Mouse (Mus musculus) testis, adult 2 months (tissue): ENCODE data around the gene Taf8. TPM values are rescaled to one million over a fixed set of nuclear protein-coding genes. Genes with fewer than 3 reads are reported as not detected.
A peak's percentile ranks its signal among the peaks of the same experiment; 100 is the strongest.

Experiments
- H3K27ac ChIP-seq: fragments of 200-500 bp; 2 replicates; pipeline ENCODE4 v1.5.1; 2012; ENCODE audit warnings: low read depth, low read length; ENCODE audit not compliant: control insufficient read depth, insufficient read depth
- H3K27me3 ChIP-seq: fragments of 200-500 bp; 2 replicates; pipeline ENCODE4 v1.6.1; 2012; ENCODE audit warnings: mild to moderate bottlenecking, low read length, moderate library complexity; ENCODE audit not compliant: control insufficient read depth, insufficient read depth
- H3K36me3 ChIP-seq: fragments of 200-500 bp; 2 replicates; pipeline ENCODE4 v1.6.1; 2012; ENCODE audit warnings: mild to moderate bottlenecking, low read length; ENCODE audit not compliant: control insufficient read depth, insufficient read depth
- H3K4me1 ChIP-seq: fragments of 200-500 bp; 2 replicates; pipeline ENCODE4 v1.6.1; 2012; ENCODE audit warnings: low read length; ENCODE audit not compliant: control insufficient read depth, insufficient read depth
- H3K4me3 ChIP-seq: fragments of 200-500 bp; 2 replicates; pipeline ENCODE4 v1.5.1; 2012; ENCODE audit warnings: low read depth, mild to moderate bottlenecking, low read length, moderate library complexity, mixed read lengths; ENCODE audit not compliant: control insufficient read depth
- CTCF ChIP-seq: fragments of 200-500 bp; IDR thresholded peaks from 2 replicates; pipeline ENCODE4 v1.5.1; 2012; ENCODE audit warnings: low read depth, mild to moderate bottlenecking, inconsistent platforms, low read length, moderate library complexity; ENCODE audit not compliant: control insufficient read depth, insufficient read depth, insufficient replicate concordance
- POLR2A ChIP-seq: fragments of 200-500 bp; IDR thresholded peaks from 2 replicates; pipeline ENCODE4 v1.6.1; 2012; ENCODE audit warnings: low read depth, mild to moderate bottlenecking, inconsistent platforms, low read length, moderate library complexity; ENCODE audit not compliant: control insufficient read depth
- polyA plus RNA-seq: library from polyadenylated mRNA; depleted of rRNA; stranded (reverse); fragments of >200 nt; gene quantifications from 2 replicates; pipeline ENCODE4 v1.2.3, GENCODE M21; 2012

Taf8 gene
- polyA plus RNA-seq, 1 experiment: 15.3 TPM

- Histone ChIP-seq H3K27me3 (no peaks in the 10 kb centered on the region), H3K36me3 (no peaks in the 10 kb centered on the region), H3K27ac (no peak overlapping the region), H3K4me3 (peak overlapping the region; percentile 61), H3K4me1 (no peaks in the 10 kb centered on the region; the same call in 1 of the 2 replicates)
- TF ChIP-seq POLR2A (no peak), CTCF (no peak)
Measured at GRCm38 (mm10) chr17:47446561-47446960, 55.5 kb downstream of the Taf8 start.

- TF ChIP-seq POLR2A: no peak
- TF ChIP-seq CTCF: no peak
- no peaks in the 10 kb centered on the region; the same call in 1 of the 2 replicates for H3K4me1 ChIP-seq
Measured at GRCm38 (mm10) chr17:47446025-47446424, 56.1 kb downstream of the Taf8 start.

DNA sequence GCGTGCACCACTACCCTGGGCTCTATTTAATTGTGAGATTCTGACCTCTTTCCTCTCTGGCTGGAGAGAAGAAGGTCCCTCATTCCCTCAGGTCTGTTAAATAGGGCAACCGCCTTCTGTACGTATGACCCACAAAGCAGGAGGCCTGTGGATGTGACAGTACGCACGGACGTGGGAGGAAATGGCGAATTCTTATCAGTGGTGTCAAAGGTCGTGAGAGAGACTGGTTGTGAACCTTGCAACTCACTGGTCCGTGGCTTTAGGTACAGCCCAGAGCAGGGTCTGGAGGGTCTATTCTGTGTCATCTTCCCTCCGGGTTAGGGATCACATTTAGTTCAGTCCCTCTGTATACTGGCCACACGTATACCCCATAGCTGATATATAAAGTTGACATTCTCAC, 56.6 kb downstream of the Taf8 start:
- Histone ChIP-seq H3K27me3 (no peaks in the 10 kb centered on the region), H3K27ac (no peak overlapping the region), H3K36me3 (no peaks in the 10 kb centered on the region), H3K4me1 (no peaks in the 10 kb centered on the region; the same call in 1 of the 2 replicates), H3K4me3 (no peak overlapping the region)
- no peak for TF ChIP-seq POLR2A
- no peak for TF ChIP-seq CTCF

More at GRCm38 (mm10) chr17:47446025-47446424, 56.1 kb downstream of the Taf8 start:
- H3K4me3 ChIP-seq: peak overlapping the region; percentile 61
- no peaks in the 10 kb centered on the region for H3K27me3 ChIP-seq
- no peak overlapping the region for H3K27ac ChIP-seq
- no peaks in the 10 kb centered on the region for H3K36me3 ChIP-seq

- Histone ChIP-seq H3K4me3 (no peak overlapping the region), H3K4me1 (no peaks in the 10 kb centered on the region; the same call in 1 of the 2 replicates), H3K27me3 (no peaks in the 10 kb centered on the region), H3K27ac (no peak overlapping the region), H3K36me3 (no peaks in the 10 kb centered on the region)
- TF ChIP-seq CTCF (no peak), POLR2A (no peak)
Measured at GRCm38 (mm10) chr17:47444113-47444512, 58.0 kb downstream of the Taf8 start.

DNA sequence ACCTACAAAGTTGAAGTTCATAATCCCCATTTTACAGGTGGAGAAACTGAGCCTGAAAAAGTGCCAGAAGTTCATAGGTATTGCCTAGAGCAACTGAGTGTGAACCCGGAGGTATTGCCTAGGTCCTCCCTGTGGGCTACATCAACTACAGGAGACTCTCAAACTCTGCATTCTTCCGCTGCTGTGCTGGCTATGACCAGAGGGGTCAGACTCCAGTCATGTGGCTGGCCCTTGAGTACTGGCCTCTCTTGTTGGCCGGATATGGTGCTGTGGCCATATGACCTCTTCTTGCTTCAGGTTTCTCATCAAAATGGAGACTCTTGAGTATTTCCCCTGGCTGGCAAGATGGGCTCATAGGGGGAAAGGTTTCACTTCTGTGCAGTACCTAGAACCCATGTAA, 59.8 kb downstream of the Taf8 start:
- Histone ChIP-seq H3K27me3 (no peaks in the 10 kb centered on the region), H3K27ac (no peak overlapping the region), H3K4me1 (no peaks in the 10 kb centered on the region; the same call in 1 of the 2 replicates), H3K36me3 (no peaks in the 10 kb centered on the region), H3K4me3 (no peak overlapping the region)
- TF ChIP-seq CTCF (no peak), POLR2A (no peak)

DNA sequence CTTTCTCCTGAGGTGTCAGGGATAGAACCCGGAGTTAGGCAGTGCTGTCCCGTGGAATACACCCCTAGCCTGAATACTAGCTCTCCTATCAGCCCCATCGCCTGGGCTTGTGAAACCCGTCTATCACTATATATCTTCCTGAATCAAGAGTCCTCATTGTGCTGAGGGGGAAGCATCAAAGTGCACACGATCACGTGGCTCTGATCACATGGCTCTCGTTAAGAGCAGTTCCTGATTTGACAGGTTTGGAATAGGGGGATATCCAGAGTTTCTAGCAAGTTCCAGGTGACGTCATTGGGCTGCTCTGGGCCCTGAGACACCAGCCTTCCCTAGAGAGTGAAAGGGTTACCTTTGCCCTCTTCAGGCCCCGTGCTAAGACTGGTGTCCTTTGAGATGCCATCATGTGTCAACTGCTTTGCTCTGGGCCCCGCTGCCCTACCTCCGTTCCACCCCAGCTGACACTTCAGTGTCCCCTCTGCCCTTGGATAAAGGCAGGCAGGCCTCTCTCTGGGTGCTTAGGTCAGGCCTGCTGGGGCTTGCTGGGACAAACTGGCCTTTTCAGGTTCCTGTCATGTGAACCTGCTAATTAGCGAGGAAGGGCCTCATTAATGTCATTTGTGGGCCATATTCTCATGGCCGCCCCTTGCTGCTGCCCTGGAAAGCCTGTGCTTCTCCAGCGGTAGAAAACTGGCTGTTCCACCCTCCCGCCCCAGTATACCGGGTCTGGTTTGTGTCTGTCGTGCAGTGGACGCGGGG, 60.6 kb downstream of the Taf8 start:
- peaks cover 3% of the 10 kb centered on the region; the same call in 1 of the 2 replicates for H3K4me1 ChIP-seq
- H3K36me3 ChIP-seq: no peaks in the 10 kb centered on the region
- TF ChIP-seq POLR2A: no peak
- no peak for TF ChIP-seq CTCF
- no peak overlapping the region for H3K4me3 ChIP-seq
- no peaks in the 10 kb centered on the region for H3K27me3 ChIP-seq
- no peak overlapping the region for H3K27ac ChIP-seq

GRCm38 (mm10) chr17:47440359-47440890, 61.7 kb downstream of the Taf8 start:
- no peaks in the 10 kb centered on the region for H3K36me3 ChIP-seq
- H3K4me3 ChIP-seq: no peak overlapping the region
- H3K27ac ChIP-seq: no peak overlapping the region
- no peaks in the 10 kb centered on the region for H3K27me3 ChIP-seq
- TF ChIP-seq CTCF (no peak), POLR2A (no peak)
- H3K4me1 ChIP-seq: peaks cover 3% of the 10 kb centered on the region; the same call in 1 of the 2 replicates
